Mouse (Mus musculus): Measurements from ENCODE around the gene Tcf7.

DNA sequence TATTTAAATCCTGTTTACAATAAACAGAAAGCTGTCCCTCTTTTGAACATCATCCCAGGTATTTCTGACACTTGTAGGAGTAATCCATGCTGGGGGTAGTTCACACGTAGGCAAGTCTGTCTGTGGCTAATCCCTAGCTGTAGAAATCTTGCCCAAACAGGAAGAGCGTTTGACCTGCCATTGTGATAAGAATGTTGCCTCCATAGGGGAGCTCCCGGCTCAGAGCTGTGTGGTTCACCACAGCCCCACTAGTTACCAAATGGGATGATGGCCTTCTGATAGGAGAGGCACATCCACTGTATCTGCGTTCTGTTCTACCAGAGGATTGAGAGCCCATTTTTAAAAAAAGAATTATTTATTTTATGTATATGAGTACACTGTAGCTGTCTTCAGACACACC lies 22.5 kb upstream of the Tcf7 start:
- TF ChIP-seq POLR2A (IDR thresholded peaks at IDR 0.05; ENCODE audit: borderline replicate concordance, extremely low read depth, insufficient read depth, insufficient read length, poor library complexity, severe bottlenecking) (no peak), CTCF (IDR thresholded peaks at IDR 0.05; ENCODE audit: borderline replicate concordance, extremely low read depth, insufficient read depth, insufficient read length) (no peak)

Measured in brain, embryonic 14.5 days (tissue).